Mouse (Mus musculus) heart, embryonic 13.5 days (tissue): ENCODE results near the gene Cplx2. TPM values are rescaled to one million over a fixed set of nuclear protein-coding genes. Genes with fewer than 3 reads are reported as not detected.

Experiments used
- ATAC-seq: fragments of 200-750 bp; cut with Nextera tagmentation; 2 replicates; pipeline ENCODE4 v1.8.0; 2017; ENCODE audit warnings: moderate TSS enrichment; ENCODE audit not compliant: insufficient number of reproducible peaks, low FRiP score, low TSS enrichment; ENCODE audit errors: extremely low read depth
- H3K27ac ChIP-seq: fragments of 300-500 bp; sonication (generic); replicated peaks from 2 replicates; pipeline ENCODE4 v1.5.1; 2015; ENCODE audit warnings: moderate library complexity, mild to moderate bottlenecking, inconsistent platforms
- H3K27me3 ChIP-seq: fragments of 300-500 bp; sonication (generic); replicated peaks from 2 replicates; pipeline ENCODE4 v1.6.1; 2015; ENCODE audit warnings: mild to moderate bottlenecking, inconsistent platforms
- H3K36me3 ChIP-seq: fragments of 300-500 bp; sonication (generic); 2 replicates; pipeline ENCODE4 v1.6.1; 2015; ENCODE audit warnings: mild to moderate bottlenecking, inconsistent platforms
- H3K4me1 ChIP-seq: fragments of 300-500 bp; sonication (generic); 2 replicates; pipeline ENCODE4 v1.6.1; 2015; ENCODE audit warnings: inconsistent platforms
- H3K4me2 ChIP-seq: fragments of 300-500 bp; sonication (generic); 2 replicates; pipeline ENCODE4 v1.6.1; 2015; ENCODE audit warnings: inconsistent platforms, mild to moderate bottlenecking, moderate library complexity
- H3K4me3 ChIP-seq: fragments of 300-500 bp; sonication (generic); 2 replicates; pipeline ENCODE4 v1.5.1; 2015; ENCODE audit warnings: moderate library complexity, mild to moderate bottlenecking, inconsistent platforms
- H3K9ac ChIP-seq: fragments of 300-500 bp; sonication (generic); 2 replicates; pipeline ENCODE4 v1.6.1; 2015; ENCODE audit warnings: inconsistent platforms, mild to moderate bottlenecking, moderate library complexity
- H3K9me3 ChIP-seq: fragments of 300-500 bp; sonication (generic); 2 replicates; pipeline ENCODE4 v1.6.1; 2016; ENCODE audit warnings: inconsistent platforms
- WGBS: fragments of 180-500 bp; shearing (Covaris S2); methylation state at CpG from one replicate; pipeline ENCODE4 v1.1.7; 2015; ENCODE audit warnings: mixed read lengths; 5-methylcytosine and 5-hydroxymethylcytosine counted together
- polyA plus RNA-seq: library from polyadenylated mRNA; unstranded; fragments of >200 nt; fragmentation: Nextera tagmentation; extraction: Ambion mirVana; gene quantifications from 2 replicates; pipeline ENCODE4 v1.2.1, GENCODE M21; 2015

The Cplx2 gene
- polyA plus RNA-seq, 1 experiment from 2014 or later, result 2.9 TPM

GRCm38 (mm10) chr13:54405805-54406204, 34.7 kb downstream of the Cplx2 start:
- H3K4me3 ChIP-seq, result no peak overlapping the region
- 68% methylated on average over 2 of the region's 2 CpGs for WGBS
- no peaks in the 10 kb centered on the region for H3K36me3 ChIP-seq
- no peaks in the 10 kb centered on the region for H3K27me3 ChIP-seq
- no peak overlapping the region for H3K27ac ChIP-seq
- 0 out of 2 replicates have a peak, but pooled peaks cover 3% of the 10 kb centered on the region for H3K9me3 ChIP-seq
- no peak overlapping the region for H3K4me2 ChIP-seq
- H3K9ac ChIP-seq, result no peak overlapping the region
- H3K4me1 ChIP-seq, result peaks cover 9% of the 10 kb centered on the region; the same call in 1 of the 2 replicates
- no peak for ATAC-seq

GRCm38 (mm10) chr13:54411656-54412055, 40.5 kb downstream of the Cplx2 start:
- no peak overlapping the region for H3K9ac ChIP-seq
- H3K27ac ChIP-seq, result no peak overlapping the region
- WGBS, result 72% methylated on average over 3 of the region's 3 CpGs
- no peak overlapping the region for H3K4me3 ChIP-seq
- H3K9me3 ChIP-seq, result no peaks in the 10 kb centered on the region
- H3K4me1 ChIP-seq, result peaks cover 12% of the 10 kb centered on the region
- H3K4me2 ChIP-seq, result no peak overlapping the region
- no peaks in the 10 kb centered on the region for H3K36me3 ChIP-seq
- H3K27me3 ChIP-seq, result peaks cover 5% of the 10 kb centered on the region; the same call in 1 of the 2 replicates
- ATAC-seq, result no peak

GRCm38 (mm10) chr13:54412236-54412635, 41.1 kb downstream of the Cplx2 start:
- no peak overlapping the region for H3K4me3 ChIP-seq
- H3K9me3 ChIP-seq, result no peaks in the 10 kb centered on the region
- WGBS, result 14% methylated on average over 7 of the region's 7 CpGs
- H3K9ac ChIP-seq, result no peak overlapping the region
- no peak for ATAC-seq
- H3K27me3 ChIP-seq, result peaks cover 5% of the 10 kb centered on the region; the same call in 1 of the 2 replicates
- H3K4me2 ChIP-seq, result no peak overlapping the region
- H3K4me1 ChIP-seq, result peaks cover 12% of the 10 kb centered on the region
- H3K36me3 ChIP-seq, result no peaks in the 10 kb centered on the region
- H3K27ac ChIP-seq, result no peak overlapping the region

GRCm38 (mm10) chr13:54412721-54413120, 41.6 kb downstream of the Cplx2 start:
- no peak overlapping the region for H3K27ac ChIP-seq
- ATAC-seq, result no peak
- H3K9me3 ChIP-seq, result no peaks in the 10 kb centered on the region
- H3K4me1 ChIP-seq, result peaks cover 12% of the 10 kb centered on the region
- 58% methylated on average over 4 of the region's 4 CpGs for WGBS
- H3K4me3 ChIP-seq, result no peak overlapping the region
- H3K9ac ChIP-seq, result no peak overlapping the region
- peaks cover 5% of the 10 kb centered on the region; the same call in 1 of the 2 replicates for H3K27me3 ChIP-seq
- H3K4me2 ChIP-seq, result no peak overlapping the region
- H3K36me3 ChIP-seq, result no peaks in the 10 kb centered on the region

GRCm38 (mm10) chr13:54415059-54415458, 43.9 kb downstream of the Cplx2 start:
- H3K27ac ChIP-seq, result no peak overlapping the region
- 88% methylated on average over 4 of the region's 4 CpGs for WGBS
- no peak for ATAC-seq

GRCm38 (mm10) chr13:54418781-54419327, 47.7 kb downstream of the Cplx2 start:
- no peak overlapping the region for H3K4me2 ChIP-seq
- H3K4me3 ChIP-seq, result no peak overlapping the region
- no peaks in the 10 kb centered on the region for H3K27me3 ChIP-seq
- no peak overlapping the region for H3K27ac ChIP-seq
- H3K4me1 ChIP-seq, result no peaks in the 10 kb centered on the region
- H3K9me3 ChIP-seq, result 0 out of 2 replicates have a peak, but pooled peaks cover 6% of the 10 kb centered on the region
- 81% methylated on average over 10 of the region's 10 CpGs for WGBS
- H3K36me3 ChIP-seq, result no peaks in the 10 kb centered on the region
- no peak for ATAC-seq
- H3K9ac ChIP-seq, result no peak overlapping the region

More at GRCm38 (mm10) chr13:54415059-54415458, 43.9 kb downstream of the Cplx2 start:
- Histone ChIP-seq H3K36me3 (no peaks in the 10 kb centered on the region), H3K9me3 (no peaks in the 10 kb centered on the region), H3K4me2 (no peak overlapping the region), H3K9ac (no peak overlapping the region), H3K4me3 (no peak overlapping the region), H3K27me3 (peaks cover 5% of the 10 kb centered on the region; the same call in 1 of the 2 replicates), H3K4me1 (peaks cover 12% of the 10 kb centered on the region)

GRCm38 (mm10) chr13:54420226-54420625, 49.1 kb downstream of the Cplx2 start:
- Histone ChIP-seq H3K4me3 (no peak overlapping the region), H3K9me3 (0 out of 2 replicates have a peak, but pooled peaks cover 6% of the 10 kb centered on the region), H3K27me3 (no peaks in the 10 kb centered on the region), H3K36me3 (no peaks in the 10 kb centered on the region), H3K4me2 (no peak overlapping the region), H3K27ac (no peak overlapping the region), H3K4me1 (no peaks in the 10 kb centered on the region), H3K9ac (no peak overlapping the region)
- WGBS, result 76% methylated on average over 12 of the region's 12 CpGs
- ATAC-seq, result no peak

- no peaks in the 10 kb centered on the region for H3K27me3 ChIP-seq
- H3K27ac ChIP-seq, result no peak overlapping the region
- H3K9me3 ChIP-seq, result 0 out of 2 replicates have a peak, but pooled peaks cover 6% of the 10 kb centered on the region
- H3K4me1 ChIP-seq, result no peaks in the 10 kb centered on the region
- 59% methylated on average over 2 of the region's 2 CpGs for WGBS
- H3K4me3 ChIP-seq, result no peak overlapping the region
- no peak overlapping the region for H3K4me2 ChIP-seq
- ATAC-seq, result no peak; the same call in 1 of the 2 replicates
- no peaks in the 10 kb centered on the region for H3K36me3 ChIP-seq
- no peak overlapping the region for H3K9ac ChIP-seq
Measured at GRCm38 (mm10) chr13:54425269-54425668, 54.1 kb downstream of the Cplx2 start.

GRCm38 (mm10) chr13:54426781-54427655, 55.9 kb downstream of the Cplx2 start:
- H3K27ac ChIP-seq, result no peak overlapping the region
- 62% methylated on average over 10 of the region's 10 CpGs for WGBS

GRCm38 (mm10) chr13:54428771-54429170, 57.6 kb downstream of the Cplx2 start:
- no peak overlapping the region for H3K4me3 ChIP-seq
- no peak overlapping the region for H3K9ac ChIP-seq
- H3K4me2 ChIP-seq, result no peak overlapping the region
- no peaks in the 10 kb centered on the region for H3K4me1 ChIP-seq
- H3K27me3 ChIP-seq, result no peaks in the 10 kb centered on the region
- H3K36me3 ChIP-seq, result no peaks in the 10 kb centered on the region
- ATAC-seq, result no peak
- H3K9me3 ChIP-seq, result no peaks in the 10 kb centered on the region
- 74% methylated on average over 3 of the region's 3 CpGs for WGBS
- no peak overlapping the region for H3K27ac ChIP-seq

More at GRCm38 (mm10) chr13:54426781-54427655, 55.9 kb downstream of the Cplx2 start:
- Histone ChIP-seq H3K27me3 (no peaks in the 10 kb centered on the region), H3K4me2 (no peak overlapping the region), H3K4me1 (no peaks in the 10 kb centered on the region), H3K9ac (no peak overlapping the region), H3K9me3 (0 out of 2 replicates have a peak, but pooled peaks cover 6% of the 10 kb centered on the region), H3K36me3 (no peaks in the 10 kb centered on the region), H3K4me3 (no peak overlapping the region)
- ATAC-seq, result no peak

GRCm38 (mm10) chr13:54430051-54430450, 58.9 kb downstream of the Cplx2 start:
- ATAC-seq, result no peak
- Histone ChIP-seq H3K9ac (no peak overlapping the region), H3K27ac (no peak overlapping the region), H3K4me1 (no peaks in the 10 kb centered on the region), H3K4me2 (no peak overlapping the region), H3K4me3 (no peak overlapping the region), H3K36me3 (no peaks in the 10 kb centered on the region), H3K27me3 (no peaks in the 10 kb centered on the region), H3K9me3 (no peaks in the 10 kb centered on the region)
- WGBS, result 43% methylated on average over 2 of the region's 2 CpGs
